Mouse (Mus musculus): ENCODE data around the gene Srxn1.

DNA sequence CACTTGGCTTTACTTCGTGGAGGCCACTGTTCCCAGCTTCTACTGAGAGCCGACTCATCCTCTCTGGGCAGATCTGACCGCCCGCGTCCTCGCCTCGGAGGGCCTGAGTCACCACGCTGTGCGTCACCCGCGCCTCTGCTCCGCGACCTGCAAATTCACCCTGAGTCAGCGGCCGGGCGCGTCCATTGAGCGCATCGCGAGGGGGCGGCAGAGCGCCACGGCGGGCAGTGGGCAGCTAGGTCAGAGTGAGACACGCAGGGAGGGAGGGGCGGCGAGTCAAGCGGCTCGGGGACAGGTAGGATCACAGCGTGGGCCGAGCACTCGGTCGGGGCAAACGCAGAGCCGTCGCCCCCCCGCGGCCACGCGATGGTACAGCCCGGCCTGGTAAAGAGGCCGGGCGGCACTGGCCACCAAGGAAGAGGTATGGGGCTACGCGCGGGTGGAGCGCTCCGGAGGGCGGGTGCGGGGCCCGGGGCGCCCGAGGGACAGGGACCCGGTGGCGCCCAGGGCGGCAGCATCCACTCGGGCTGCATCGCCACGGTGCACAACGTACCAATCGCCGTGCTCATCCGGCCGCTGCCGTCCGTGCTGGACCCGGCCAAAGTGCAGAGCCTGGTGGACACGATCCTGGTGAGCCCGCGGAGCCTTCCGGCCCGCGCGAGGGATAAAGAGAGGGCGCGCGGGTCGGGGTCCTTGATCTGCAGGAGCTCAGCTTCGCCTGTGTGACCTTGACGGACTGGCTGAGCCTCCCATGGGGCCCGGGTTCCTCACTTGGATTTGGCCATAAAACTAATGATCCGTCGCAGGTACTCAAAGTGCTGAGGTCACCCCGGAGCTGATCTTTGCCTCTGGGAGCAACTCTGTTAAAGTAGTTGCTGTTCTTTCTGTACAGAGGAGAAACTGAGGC, at the start of gene Srxn1:
- TF ChIP-seq CTCF (IDR thresholded peaks at IDR 0.05; ENCODE audit: low read depth) (peak; percentile 77), EP300 (optimal IDR thresholded peaks at IDR 0.05) (no peak)
